Comparison of ENCODE assay signal across 10 mouse cellular contexts in genomic region chr2:173365441-173366166, GRCm38 (mm10).
DNase-seq lines count a peak whose midpoint lies in the region; ATAC-seq and TF ChIP-seq lines count a peak whose summit lies in the region.
"Had no signal": no experiment of that assay in that cellular context is flagged by ENCODE, and none has a peak within 500 bp of the region (broad histone marks: within the 10 kb centered on the region; RNA-seq: fewer than 3 reads in every experiment).

No protein-coding gene starts in this region.

- TF ChIP-seq POLR2A in kidney, adult 2 months (IDR thresholded peaks at IDR 0.05; ENCODE audit: low read depth, low read length) = no peak
- no peak for TF ChIP-seq POLR2A in brain, embryonic 14.5 days (IDR thresholded peaks at IDR 0.05; ENCODE audit: borderline replicate concordance, extremely low read depth, insufficient read depth, insufficient read length, poor library complexity, severe bottlenecking)

- no peak overlapping the region for H3K4me3 ChIP-seq in kidney, adult 2 months (ENCODE audit: insufficient read depth, low read depth, low read length)
- H3K4me3 ChIP-seq in forebrain, embryonic 16.5 days (replicated peaks; ENCODE audit: low read length) = peak overlapping the region; percentile 18
- H3K4me3 ChIP-seq in midbrain, embryonic 12.5 days = peak overlapping the region; percentile 22

- no peaks in the 10 kb centered on the region for H3K36me3 ChIP-seq in kidney, adult 2 months (ENCODE audit: control insufficient read depth, insufficient read depth, low read length)
- no peaks in the 10 kb centered on the region for H3K36me3 ChIP-seq in forebrain, embryonic 16.5 days (ENCODE audit: control insufficient read depth, insufficient read depth)
- H3K36me3 ChIP-seq in midbrain, embryonic 12.5 days = no peaks in the 10 kb centered on the region

- no peak for TF ChIP-seq CTCF in kidney, adult 2 months (conservative IDR thresholded peaks at IDR 0.05; ENCODE audit: insufficient read depth, insufficient read length, low read depth, low read length)
- TF ChIP-seq CTCF in brain, embryonic 14.5 days (IDR thresholded peaks at IDR 0.05; ENCODE audit: borderline replicate concordance, extremely low read depth, insufficient read depth, insufficient read length) = no peak

- peak overlapping the region; percentile 39 for H3K4me2 ChIP-seq in forebrain, embryonic 16.5 days (ENCODE audit: low read length)
- peak overlapping the region; percentile 47 for H3K4me2 ChIP-seq in midbrain, embryonic 12.5 days (replicated peaks)

- H3K27ac ChIP-seq in kidney, adult 2 months (ENCODE audit: insufficient read depth, low read depth, low read length) = no peak overlapping the region
- H3K27ac ChIP-seq in forebrain, embryonic 16.5 days (ENCODE audit: low read length) = no peak overlapping the region
- H3K27ac ChIP-seq in midbrain, embryonic 12.5 days (replicated peaks) = no peak overlapping the region
- H3K27ac ChIP-seq: macrophage had no signal

- H3K9ac ChIP-seq in forebrain, embryonic 16.5 days (replicated peaks; ENCODE audit: low read depth, low read length) = 0 out of 2 replicates have a peak overlapping the region, but pooled peaks have one; percentile 2
- H3K9ac ChIP-seq in midbrain, embryonic 12.5 days (replicated peaks) = no peak overlapping the region; the same call in 1 of the 2 replicates

- WGBS in kidney, adult 2 months = 29% methylated on average over 24 of the region's 24 CpGs
- 7% methylated on average over 24 of the region's 24 CpGs for WGBS in forebrain, embryonic 16.5 days
- 18% methylated on average over 24 of the region's 24 CpGs for WGBS in midbrain, embryonic 12.5 days

- H3K27me3 ChIP-seq in kidney, adult 2 months (replicated peaks; ENCODE audit: control insufficient read depth, insufficient read depth, low read length) = no peaks in the 10 kb centered on the region
- no peaks in the 10 kb centered on the region for H3K27me3 ChIP-seq in forebrain, embryonic 16.5 days (replicated peaks; ENCODE audit: control insufficient read depth, insufficient read depth, low read length)
- H3K27me3 ChIP-seq in midbrain, embryonic 12.5 days = peaks cover 19% of the 10 kb centered on the region

- peak; percentile 53; the same call in 1 of the 2 replicates for ATAC-seq in forebrain, embryonic 16.5 days
- ATAC-seq in midbrain, embryonic 12.5 days (ENCODE audit: low FRiP score, low read depth) = no peak

- H3K9me3 ChIP-seq in forebrain, embryonic 16.5 days (ENCODE audit: control insufficient read depth, low read length) = no peaks in the 10 kb centered on the region
- H3K9me3 ChIP-seq in midbrain, embryonic 12.5 days = no peaks in the 10 kb centered on the region

- H3K4me1 ChIP-seq in kidney, adult 2 months (ENCODE audit: control insufficient read depth, insufficient read depth, low read length) = no peaks in the 10 kb centered on the region
- peaks cover 10% of the 10 kb centered on the region for H3K4me1 ChIP-seq in forebrain, embryonic 16.5 days (replicated peaks; ENCODE audit: control insufficient read depth, insufficient read depth, low read length)
- peaks cover 15% of the 10 kb centered on the region for H3K4me1 ChIP-seq in midbrain, embryonic 12.5 days

- peak; percentile 24 for DNase-seq in kidney, adult 2 months
- DNase-seq in kidney, adult 8-10 months = no peak
- DNase-seq in brain, embryonic 14.5 days (ENCODE audit: low read depth) = peak; percentile 69
- DNase-seq in testis, postnatal 10 days (ENCODE audit: low spot score) = no peak
- no peak for DNase-seq in embryo, embryonic 10 days (ENCODE audit: low spot score)
- no peak for DNase-seq in cerebellum, postnatal 36 days
- DNase-seq: adrenal gland, postnatal 10 days had no signal

Comparison
In these comparisons a context has a peak if more than half of its experiments do, and no peak if none do; other contexts are left out.
1. DNase-seq: peak in kidney, adult 2 months (single experiment) and brain, embryonic 14.5 days (single experiment); none in kidney, adult 8-10 months (0 of 2), testis, postnatal 10 days (single experiment), embryo, embryonic 10 days (single experiment) and cerebellum, postnatal 36 days (0 of 2).